8 mouse cellular contexts compared by ENCODE assay signal in the genomic region with DNA sequence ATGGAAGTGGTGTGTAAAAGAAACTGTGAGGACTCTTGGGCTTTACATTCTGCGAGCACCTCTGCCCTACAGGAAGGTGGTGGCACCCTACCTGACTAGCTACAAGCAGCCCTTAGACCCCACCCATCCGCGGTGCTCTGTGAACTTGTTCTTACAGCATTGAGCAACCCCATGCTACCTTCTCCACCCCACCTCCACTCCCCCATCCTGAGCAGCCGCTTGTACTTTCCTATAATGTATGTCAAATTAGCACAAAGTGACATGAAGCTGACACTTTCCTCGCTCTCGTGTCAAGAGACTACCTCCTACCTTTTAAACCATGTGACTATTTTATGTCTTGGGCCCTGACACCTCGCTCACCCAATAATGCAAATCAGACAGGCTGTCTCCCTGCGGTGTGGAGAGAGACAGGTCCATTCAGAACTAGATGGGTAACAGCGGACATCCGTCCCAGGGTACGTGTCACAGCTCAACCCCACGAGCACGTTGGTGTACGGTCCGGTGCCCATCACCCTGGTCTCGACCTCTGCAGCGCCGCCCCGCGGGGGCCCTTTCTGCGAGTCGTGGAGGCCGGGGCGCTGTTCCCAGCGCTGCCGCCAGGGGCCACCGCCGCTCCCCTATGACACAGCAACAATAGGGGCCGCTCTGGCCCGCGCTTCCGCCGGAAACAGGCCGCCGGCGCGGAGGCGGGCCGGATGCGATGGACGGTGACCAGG. TPM values are rescaled to one million over a fixed set of nuclear protein-coding genes. Genes with fewer than 3 reads are reported as not detected.
DNase-seq lines count a peak whose midpoint lies in the region; ATAC-seq and TF ChIP-seq lines count a peak whose summit lies in the region.

A gene (plus strand): TSS at position 680 of the 716 bp plus-strand sequence.

- no peaks in the 10 kb centered on the region for H3K27me3 ChIP-seq in MEL (ENCODE audit: control insufficient read depth in 1 of 2, insufficient read depth in 2 of 2, low read length in 2 of 2)
- H3K27me3 ChIP-seq in cerebellum, adult 2 months (ENCODE audit: control insufficient read depth, insufficient read depth, low read length): no peaks in the 10 kb centered on the region
- no peaks in the 10 kb centered on the region for H3K27me3 ChIP-seq in lung, embryonic 16.5 days (ENCODE audit: control insufficient read depth, insufficient read depth, low read depth, low read length)

- peak within 1 kb of the TSS; percentile 72 for H3K27ac ChIP-seq in MEL (ENCODE audit: control insufficient read depth, low read depth, low read length)
- peak within 1 kb of the TSS; percentile 86 for H3K27ac ChIP-seq in cerebellum, adult 2 months (ENCODE audit: insufficient read depth, low read length)
- H3K27ac ChIP-seq in lung, embryonic 16.5 days (ENCODE audit: low read length): peak within 1 kb of the TSS; percentile 88

- TF ChIP-seq CTCF in MEL (IDR thresholded peaks at IDR 0.05 in 2 of 3, conservative IDR thresholded peaks at IDR 0.05 in 1 of 3; ENCODE audit: control insufficient read depth in 1 of 3, insufficient read depth in 1 of 3, low read depth in 2 of 3, low read length in 3 of 3, poor library complexity in 1 of 3, severe bottlenecking in 1 of 3): peak in 2 of 3 experiments; percentile 76 to 98; a peak in 5 of 6 replicates
- peak; percentile 72 for TF ChIP-seq CTCF in cerebellum, adult 2 months (IDR thresholded peaks at IDR 0.05; ENCODE audit: borderline replicate concordance, insufficient read depth, low read depth, low read length)

- peak; percentile 53 to 65; a peak in 2 of 4 replicates for TF ChIP-seq POLR2A in MEL (IDR thresholded peaks at IDR 0.05; ENCODE audit: control insufficient read depth in 1 of 2, insufficient read depth in 1 of 2, low read depth in 1 of 2, low read length in 2 of 2, poor library complexity in 1 of 2)
- TF ChIP-seq POLR2A in cerebellum, adult 2 months (IDR thresholded peaks at IDR 0.05; ENCODE audit: borderline replicate concordance, insufficient read depth, low read length): no peak

- ATAC-seq in hematopoietic stem cell, adult 5-6 weeks (replicated peaks in 1 of 2; ENCODE audit: insufficient read depth in 1 of 2, low FRiP score in 2 of 2, low TSS enrichment in 1 of 2, low read depth in 1 of 2, poor library complexity in 2 of 2, severe bottlenecking in 2 of 2): peak; percentile 85 to 88
- peak; percentile 99 for ATAC-seq in lung, embryonic 16.5 days (ENCODE audit: low read depth)

- H3K9ac ChIP-seq in MEL (ENCODE audit: control insufficient read depth, low read depth, low read length, poor library complexity, severe bottlenecking): peak within 1 kb of the TSS; percentile 92
- peak within 1 kb of the TSS; percentile 94 for H3K9ac ChIP-seq in lung, embryonic 16.5 days (ENCODE audit: low read length)

- peak; percentile 23 for TF ChIP-seq RAD21 in MEL (IDR thresholded peaks at IDR 0.05; ENCODE audit: low read depth, low read length)

- no peaks in the 10 kb centered on the region for H3K9me3 ChIP-seq in MEL (replicated peaks; ENCODE audit: insufficient read depth, low read length)
- H3K9me3 ChIP-seq in lung, embryonic 16.5 days (ENCODE audit: control insufficient read depth, low read length): no peaks in the 10 kb centered on the region

- peaks cover 30% of the 10 kb centered on the region for H3K79me2 ChIP-seq in MEL (ENCODE audit: control insufficient read depth, insufficient read depth, low read length, poor library complexity)

- 6% methylated on average over 41 of the region's 41 CpGs for WGBS in cerebellum, adult 2 months
- WGBS in lung, embryonic 16.5 days: 3% methylated on average over 41 of the region's 41 CpGs

- H3K36me3 ChIP-seq in MEL (ENCODE audit: control insufficient read depth in 1 of 2, insufficient read depth in 2 of 2, low read length in 2 of 2): peaks cover 4 to 8% of the 10 kb centered on the region in 2 experiments
- H3K36me3 ChIP-seq in lung, embryonic 16.5 days (ENCODE audit: control insufficient read depth, insufficient read depth, low read length): peaks cover 13% of the 10 kb centered on the region

- H3K4me1 ChIP-seq in MEL (ENCODE audit: control insufficient read depth in 1 of 2, insufficient read depth in 2 of 2, low read length in 2 of 2): peaks cover 0 to 21% of the 10 kb centered on the region in 2 experiments; a peak in 2 of 4 replicates
- H3K4me1 ChIP-seq in cerebellum, adult 2 months (ENCODE audit: control insufficient read depth, insufficient read depth, low read length): peaks cover 24% of the 10 kb centered on the region
- peaks cover 15% of the 10 kb centered on the region for H3K4me1 ChIP-seq in lung, embryonic 16.5 days (replicated peaks; ENCODE audit: control insufficient read depth, insufficient read depth, low read length)

- peak; percentile 96 for DNase-seq in MEL (ENCODE audit: low read depth, low spot score)
- DNase-seq in cerebellum, adult 2 months: peak; percentile 98
- peak; percentile 96 for DNase-seq in forelimb bud, embryonic 11.5 days (ENCODE audit: low read depth, low spot score)
- DNase-seq in layer of hippocampus, adult 9-10 months (ENCODE audit: low spot score): peak; percentile 97
- peak; percentile 93 for DNase-seq in ovary, postnatal 10 days (ENCODE audit: low spot score)
- DNase-seq in thymus, postnatal 10 days (ENCODE audit: low spot score in 2 of 2): peak; percentile 95 to 97

- peak within 1 kb of the TSS; percentile 78 to 84 for H3K4me3 ChIP-seq in MEL (ENCODE audit: control insufficient read depth in 1 of 2, insufficient read depth in 1 of 2, low read depth in 2 of 2, low read length in 2 of 2)
- H3K4me3 ChIP-seq in cerebellum, adult 2 months (replicated peaks; ENCODE audit: insufficient read depth, low read depth, low read length): peak within 1 kb of the TSS; percentile 98
- H3K4me3 ChIP-seq in lung, embryonic 16.5 days (ENCODE audit: low read length): peak within 1 kb of the TSS; percentile 94

- peak in 1 of 2 experiments; percentile 78; a peak in 3 of 4 replicates for TF ChIP-seq EP300 in MEL (IDR thresholded peaks at IDR 0.05; ENCODE audit: low read depth in 1 of 2, low read length in 2 of 2)

- H3K4me2 ChIP-seq in lung, embryonic 16.5 days (ENCODE audit: low read depth, low read length): peak within 1 kb of the TSS; percentile 88

TF ChIP-seq in MEL, 35 proteins besides CTCF, POLR2A, EP300 and RAD21 (continues in another document):
- TF ChIP-seq ZC3H11A (IDR thresholded peaks at IDR 0.05; ENCODE audit: low read depth, low read length): peak; percentile 45; the same call in 1 of the 2 replicates
- TF ChIP-seq ZMIZ1 (IDR thresholded peaks at IDR 0.05; ENCODE audit: low read depth, low read length): no peak
- TF ChIP-seq CHD1 (IDR thresholded peaks at IDR 0.05; ENCODE audit: low read depth, low read length): no peak
- no peak for TF ChIP-seq GATA1 (IDR thresholded peaks at IDR 0.05; ENCODE audit: low read depth, low read length)
- no peak for TF ChIP-seq CHD2 (IDR thresholded peaks at IDR 0.05; ENCODE audit: low read length)
- TF ChIP-seq BHLHE40 (IDR thresholded peaks at IDR 0.05; ENCODE audit: borderline replicate concordance, low read depth, low read length): 0 out of 2 replicates have a peak, but pooled peaks have one; percentile 45
- peak; percentile 85; the same call in 1 of the 2 replicates for TF ChIP-seq POLR2AphosphoS2 (IDR thresholded peaks at IDR 0.05; ENCODE audit: low read length)
- TF ChIP-seq NELFE (IDR thresholded peaks at IDR 0.05; ENCODE audit: low read depth, low read length): no peak
- TF ChIP-seq NRF1 (IDR thresholded peaks at IDR 0.05; ENCODE audit: insufficient read depth, low read depth, low read length, poor library complexity, severe bottlenecking): 0 out of 2 replicates have a peak, but pooled peaks have one; percentile 28
- no peak for TF ChIP-seq JUND (IDR thresholded peaks at IDR 0.05; ENCODE audit: low read depth, low read length)
- TF ChIP-seq USF2 (IDR thresholded peaks at IDR 0.05; ENCODE audit: borderline replicate concordance in 1 of 2, insufficient read depth in 1 of 2, low read depth in 1 of 2, low read length in 2 of 2): no peak
- peak; percentile 87 for TF ChIP-seq ELF1 (IDR thresholded peaks at IDR 0.05; ENCODE audit: low read depth, low read length)
- TF ChIP-seq GABPA (IDR thresholded peaks at IDR 0.05; ENCODE audit: low read depth, low read length): peak; percentile 92
- TF ChIP-seq E2F4 (IDR thresholded peaks at IDR 0.05; ENCODE audit: borderline replicate concordance, low read depth, low read length): no peak
- no peak for TF ChIP-seq TAL1 (IDR thresholded peaks at IDR 0.05; ENCODE audit: low read length)
- peak; percentile 92 for TF ChIP-seq SIN3A (IDR thresholded peaks at IDR 0.05; ENCODE audit: low read length)
- peak; percentile 76 for TF ChIP-seq TCF12 (IDR thresholded peaks at IDR 0.05; ENCODE audit: low read depth, low read length)
- no peak for TF ChIP-seq RCOR1 (IDR thresholded peaks at IDR 0.05; ENCODE audit: low read depth, low read length)
- TF ChIP-seq USF1 (IDR thresholded peaks at IDR 0.05; ENCODE audit: low read depth, low read length): no peak; the same call in none of the 2 replicates
- TF ChIP-seq MEF2A (IDR thresholded peaks at IDR 0.05; ENCODE audit: extremely low read depth, insufficient replicate concordance, low read depth, low read length, poor library complexity, severe bottlenecking): no peak
- TF ChIP-seq MYC (IDR thresholded peaks at IDR 0.05; ENCODE audit: low read depth, low read length): peak; percentile 86
- no peak for TF ChIP-seq MYB (IDR thresholded peaks at IDR 0.05; ENCODE audit: low read depth, low read length)
- TF ChIP-seq MAFK (IDR thresholded peaks at IDR 0.05; ENCODE audit: borderline replicate concordance, low read depth, low read length): peak; percentile 89; the same call in 1 of the 2 replicates
- no peak for TF ChIP-seq POLR2AphosphoS5 (IDR thresholded peaks at IDR 0.05; ENCODE audit: borderline replicate concordance, low read depth, low read length)
- TF ChIP-seq ETS1 (IDR thresholded peaks at IDR 0.05; ENCODE audit: low read depth, low read length): peak; percentile 74
- TF ChIP-seq ZNF384 (IDR thresholded peaks at IDR 0.05; ENCODE audit: low read depth, low read length): 0 out of 2 replicates have a peak, but pooled peaks have one; percentile 10
- peak; percentile 72 for TF ChIP-seq SMC3 (IDR thresholded peaks at IDR 0.05; ENCODE audit: low read depth, low read length)
- peak; percentile 89 for TF ChIP-seq MXI1 (IDR thresholded peaks at IDR 0.05; ENCODE audit: low read depth, low read length)
- no peak for TF ChIP-seq ZKSCAN1 (IDR thresholded peaks at IDR 0.05; ENCODE audit: low read depth, low read length)

RNA-seq across cellular contexts. Expression of the gene that starts here (rescaled TPM):
- 287 and 295 TPM in 2 replicates for total RNA-seq in MEL (2012; rRNA removed)
- 100 to 1,000 TPM in 1 of 2 experiments, not detected in 1; 312 TPM for polyA plus RNA-seq in MEL (2012; ENCODE audit: insufficient read depth in 1 of 2, insufficient read length in 2 of 2, low read depth in 1 of 2, low replicate concordance in 2 of 2, missing spikeins in 1 of 2)
- 111 and 114 TPM in 2 replicates for polyA plus RNA-seq in cerebellum, adult 2 months (2012; rRNA removed)
- 35.0 and 45.6 TPM in 2 replicates for total RNA-seq in hematopoietic stem cell, adult 5-6 weeks (2017)
- polyA plus RNA-seq in lung, embryonic 16.5 days (2015; fragmentation: Nextera tagmentation; extraction: Ambion mirVana): 162 and 173 TPM in 2 replicates

Comparison
In these comparisons a context has a peak if more than half of its experiments do, and no peak if none do; other contexts are left out.
1. Peak in every context shown above with its lines: DNase-seq, ATAC-seq, H3K4me3 ChIP-seq and H3K27ac ChIP-seq.